Mouse (Mus musculus): ENCODE measurements at regions not wholly inside any gene's neighbourhood (a gene's known extent, or its start where the extent isn't known, plus 50 kb on each side); places are given as distances from the start of the nearest gene placed in this dataset.

DNA sequence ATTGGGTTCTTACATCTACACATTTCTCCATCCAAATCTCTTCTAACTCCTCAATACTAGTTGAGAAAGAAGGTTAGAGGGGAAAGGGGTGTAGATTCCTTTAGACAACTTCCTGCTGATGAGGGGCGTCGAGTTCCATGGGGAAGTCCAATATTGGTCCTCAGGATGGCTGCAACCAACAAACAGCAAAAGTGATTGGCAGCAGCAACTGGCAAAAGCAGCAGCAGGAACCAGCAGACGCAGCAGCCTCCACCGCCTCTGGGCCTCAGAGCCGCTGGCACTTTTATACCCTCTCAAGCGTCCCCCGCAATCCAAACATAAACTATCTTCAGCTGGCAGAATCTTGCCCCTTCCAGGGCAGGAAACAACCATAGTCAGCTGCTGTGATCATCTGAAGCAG is 58.8 kb upstream of the Sh3bp4 start:
- no peak overlapping the region for H3K4me3 ChIP-seq (replicated peaks; ENCODE audit: low read length)
- no peak overlapping the region for H3K9ac ChIP-seq (replicated peaks; ENCODE audit: low read depth, low read length)
- no peaks in the 10 kb centered on the region for H3K36me3 ChIP-seq (ENCODE audit: control insufficient read depth, insufficient read depth)
- no peak overlapping the region for H3K27ac ChIP-seq (ENCODE audit: low read length)
- H3K4me1 ChIP-seq (replicated peaks; ENCODE audit: control insufficient read depth, insufficient read depth, low read length), result peaks cover 3% of the 10 kb centered on the region
- H3K27me3 ChIP-seq (replicated peaks; ENCODE audit: control insufficient read depth, insufficient read depth, low read length), result no peaks in the 10 kb centered on the region
- no peak for ATAC-seq
- 86% methylated on average over 7 of the region's 7 CpGs for WGBS
- no peak overlapping the region for H3K4me2 ChIP-seq (ENCODE audit: low read length)
- H3K9me3 ChIP-seq (ENCODE audit: control insufficient read depth, low read length), result no peaks in the 10 kb centered on the region

DNA sequence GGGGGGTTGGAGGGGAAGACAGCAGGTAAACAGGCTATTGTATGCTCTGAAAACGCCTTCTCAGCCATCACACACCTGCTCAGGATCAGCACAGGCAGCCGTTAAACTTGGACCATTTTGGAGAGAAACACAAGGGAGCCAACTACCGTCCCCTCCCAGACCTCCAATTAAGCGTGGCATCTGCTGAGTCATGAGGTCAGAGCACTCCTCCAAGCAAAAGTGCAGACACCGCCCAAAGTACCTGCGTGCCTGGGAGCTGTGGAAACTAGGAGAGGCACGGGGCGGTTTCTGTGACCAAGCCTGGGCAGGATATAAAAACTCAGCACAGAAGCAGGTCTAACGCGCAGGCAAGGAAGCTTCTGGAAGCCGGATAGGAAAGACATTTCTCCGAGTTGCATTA is 54.8 kb upstream of the Sh3bp4 start:
- Histone ChIP-seq H3K4me2 (ENCODE audit: low read length) (no peak overlapping the region), H3K27ac (ENCODE audit: low read length) (no peak overlapping the region), H3K9ac (replicated peaks; ENCODE audit: low read depth, low read length) (no peak overlapping the region), H3K27me3 (replicated peaks; ENCODE audit: control insufficient read depth, insufficient read depth, low read length) (no peaks in the 10 kb centered on the region), H3K4me1 (replicated peaks; ENCODE audit: control insufficient read depth, insufficient read depth, low read length) (no peaks in the 10 kb centered on the region), H3K9me3 (ENCODE audit: control insufficient read depth, low read length) (no peaks in the 10 kb centered on the region), H3K36me3 (ENCODE audit: control insufficient read depth, insufficient read depth) (no peaks in the 10 kb centered on the region), H3K4me3 (replicated peaks; ENCODE audit: low read length) (no peak overlapping the region)
- no peak for ATAC-seq
- WGBS, result 53% methylated on average over 12 of the region's 12 CpGs

DNA sequence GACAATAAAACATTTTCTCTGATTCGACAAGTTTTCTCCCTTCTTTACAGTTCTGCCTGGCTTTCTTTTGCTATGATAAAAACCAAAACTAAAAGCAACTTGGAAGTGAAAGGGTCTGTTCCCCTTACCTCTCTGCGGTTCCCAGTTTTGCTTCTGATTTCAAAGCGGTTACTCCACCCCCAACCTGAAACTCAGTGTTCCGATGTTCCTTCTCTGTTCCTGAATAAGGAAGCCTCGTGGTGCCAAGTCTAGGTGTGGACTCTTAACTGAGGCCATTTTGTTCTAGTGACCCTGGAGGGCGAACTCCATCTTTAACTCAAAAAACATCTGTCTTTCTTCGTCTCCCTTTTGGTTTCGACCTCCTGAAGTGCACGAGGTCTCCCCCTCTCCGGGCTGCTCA is 54.4 kb upstream of the Sh3bp4 start:
- H3K27ac ChIP-seq (ENCODE audit: low read length), result no peak overlapping the region
- H3K4me3 ChIP-seq (replicated peaks; ENCODE audit: low read length), result no peak overlapping the region
- no peaks in the 10 kb centered on the region for H3K36me3 ChIP-seq (ENCODE audit: control insufficient read depth, insufficient read depth)
- H3K9ac ChIP-seq (replicated peaks; ENCODE audit: low read depth, low read length), result no peak overlapping the region
- ATAC-seq, result no peak
- 79% methylated on average over 10 of the region's 10 CpGs for WGBS
- H3K27me3 ChIP-seq (replicated peaks; ENCODE audit: control insufficient read depth, insufficient read depth, low read length), result no peaks in the 10 kb centered on the region
- no peak overlapping the region for H3K4me2 ChIP-seq (ENCODE audit: low read length)
- no peaks in the 10 kb centered on the region for H3K9me3 ChIP-seq (ENCODE audit: control insufficient read depth, low read length)
- no peaks in the 10 kb centered on the region for H3K4me1 ChIP-seq (replicated peaks; ENCODE audit: control insufficient read depth, insufficient read depth, low read length)

DNA sequence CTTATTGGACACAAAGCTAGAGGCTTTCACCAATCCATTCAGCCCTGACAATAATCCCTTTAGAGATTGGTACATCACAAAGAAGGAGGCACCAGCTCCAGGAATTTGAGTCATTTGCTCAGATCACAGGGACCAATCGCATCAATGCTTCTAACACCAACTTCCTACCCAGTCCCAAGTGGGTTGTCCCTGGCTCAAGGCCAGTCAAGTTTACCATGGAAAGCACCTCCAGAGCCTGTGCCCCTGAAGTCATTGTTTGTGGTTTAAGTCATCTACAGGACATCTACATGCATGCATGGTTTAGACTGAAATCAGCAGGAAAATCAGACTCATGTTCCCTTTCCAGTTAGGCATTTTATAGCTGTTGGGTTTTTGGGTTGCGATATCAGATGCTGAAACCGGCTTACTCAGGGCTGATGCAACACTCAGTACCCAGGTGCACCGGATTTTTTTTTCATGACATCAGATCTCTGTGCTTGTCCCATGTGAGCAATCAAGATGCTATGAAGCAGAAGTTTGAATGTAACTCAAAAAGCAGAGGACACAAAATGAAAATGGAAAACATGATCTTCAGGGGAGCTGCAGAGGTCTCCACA is 50.3 kb upstream of the Sh3bp4 start:
- H3K4me2 ChIP-seq (ENCODE audit: low read length), result no peak overlapping the region
- H3K9ac ChIP-seq (replicated peaks; ENCODE audit: low read depth, low read length), result no peak overlapping the region
- H3K27me3 ChIP-seq (replicated peaks; ENCODE audit: control insufficient read depth, insufficient read depth, low read length), result no peaks in the 10 kb centered on the region
- 97% methylated on average over 4 of the region's 4 CpGs for WGBS
- H3K4me3 ChIP-seq (replicated peaks; ENCODE audit: low read length), result no peak overlapping the region
- 0 out of 2 replicates have a peak, but pooled peaks cover 2% of the 10 kb centered on the region for H3K4me1 ChIP-seq (replicated peaks; ENCODE audit: control insufficient read depth, insufficient read depth, low read length)
- no peak for ATAC-seq
- no peaks in the 10 kb centered on the region for H3K36me3 ChIP-seq (ENCODE audit: control insufficient read depth, insufficient read depth)
- no peak overlapping the region for H3K27ac ChIP-seq (ENCODE audit: low read length)
- no peaks in the 10 kb centered on the region for H3K9me3 ChIP-seq (ENCODE audit: control insufficient read depth, low read length)
